Mouse (Mus musculus) heart, adult 2 months (tissue): ENCODE data around the gene Frmd7.

Experiments used
- CTCF ChIP-seq: fragments of 200-600 bp; IDR thresholded peaks from 2 replicates; pipeline ENCODE4 v1.8.1; 2022; ENCODE audit warnings: antibody characterized with exemption, mild to moderate bottlenecking, moderate library complexity
- EP300 ChIP-seq: fragments of 200-500 bp; IDR thresholded peaks from 2 replicates; pipeline ENCODE4 v1.6.1; 2011; ENCODE audit warnings: low read depth, low read length, control low read depth; ENCODE audit not compliant: insufficient read depth

DNA sequence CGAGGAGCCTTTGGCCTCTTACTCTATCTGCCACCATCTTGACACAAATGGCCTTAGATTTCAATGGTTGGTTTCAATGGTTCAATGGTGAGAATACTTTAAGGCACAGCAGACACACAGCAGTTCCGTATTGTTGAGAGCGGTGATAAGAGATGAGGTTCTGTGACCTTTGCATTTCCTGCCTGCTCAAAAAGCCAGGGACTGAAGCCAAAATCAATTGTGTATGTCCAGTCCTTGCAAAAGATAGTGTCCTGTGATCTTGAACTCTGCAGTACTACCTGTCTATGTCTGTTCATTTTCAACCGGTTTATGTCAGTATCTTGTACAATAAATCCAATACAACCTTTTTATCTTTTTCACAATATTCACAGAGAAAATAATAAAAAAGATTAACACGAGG lies 77.8 kb downstream of the Frmd7 start:
- TF ChIP-seq CTCF (no peak), EP300 (no peak)
